Mouse (Mus musculus) kidney, adult 2 months (tissue): ENCODE results near the gene Cmas.

Experiments used
- CTCF ChIP-seq: fragments of 200-500 bp; conservative IDR thresholded peaks from 2 replicates; pipeline ENCODE4 v1.5.1; 2011; ENCODE audit warnings: low read depth, mild to moderate bottlenecking, control low read depth, low read length, moderate library complexity, mixed read lengths; ENCODE audit not compliant: insufficient read depth, insufficient read length
- POLR2A ChIP-seq: fragments of 200-500 bp; IDR thresholded peaks from one replicate; pipeline ENCODE4 v1.6.1; 2011; ENCODE audit warnings: low read depth, low read length, control low read depth

DNA sequence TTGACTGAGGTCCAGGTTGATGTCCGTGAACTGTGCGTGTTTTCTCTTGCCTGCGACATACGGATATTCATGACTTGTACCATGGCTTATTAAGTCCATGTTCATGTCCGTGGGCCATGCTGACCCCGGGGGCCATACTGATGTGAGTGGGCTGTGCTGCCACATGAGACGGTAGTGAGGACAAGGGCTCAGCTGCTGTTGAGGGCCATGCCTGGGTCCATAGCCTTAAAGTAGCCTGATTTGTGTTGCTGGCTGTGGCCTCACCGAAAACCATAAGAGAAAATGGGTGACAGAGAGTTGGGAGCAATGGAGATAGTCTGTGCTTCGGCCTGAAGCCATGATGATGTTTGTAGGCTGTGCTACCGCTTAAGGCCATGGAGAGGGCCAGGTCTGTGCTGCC lies 61.8 kb downstream of the Cmas start:
- TF ChIP-seq POLR2A (no peak), CTCF (no peak)
